Mouse (Mus musculus) adrenal gland, postnatal 25 days (tissue): ENCODE measurements at regions not wholly inside any gene's neighbourhood (a gene's known extent, or its start where the extent isn't known, plus 50 kb on each side); places are given as distances from the start of the nearest gene placed in this dataset.

Experiments used
- DNase-seq: peaks from one replicate; pipeline ENCODE4 v3.0.0; 2021; ENCODE audit warnings: mixed read lengths

GRCm38 (mm10) chr9:94378835-94379234, 159.0 kb downstream of the 1190002N15Rik start:
- DNase-seq = no peak

GRCm38 (mm10) chr9:94378291-94378690, 159.6 kb downstream of the 1190002N15Rik start:
- DNase-seq = no peak

GRCm38 (mm10) chr9:94377346-94378039, 160.4 kb downstream of the 1190002N15Rik start:
- DNase-seq = no peak

GRCm38 (mm10) chr9:94370976-94371375, 166.9 kb downstream of the 1190002N15Rik start:
- no peak for DNase-seq

- DNase-seq = no peak
Measured at GRCm38 (mm10) chr9:94368231-94368936, 169.5 kb downstream of the 1190002N15Rik start.

GRCm38 (mm10) chr9:94361877-94362697, 175.8 kb downstream of the 1190002N15Rik start:
- DNase-seq = no peak

GRCm38 (mm10) chr9:94361011-94361410, 176.9 kb downstream of the 1190002N15Rik start:
- DNase-seq = no peak

GRCm38 (mm10) chr9:94358150-94358549, 179.7 kb downstream of the 1190002N15Rik start:
- DNase-seq = no peak

- no peak for DNase-seq
Measured at GRCm38 (mm10) chr9:94342011-94342410, 195.9 kb downstream of the 1190002N15Rik start.

- DNase-seq = no peak
Measured at GRCm38 (mm10) chr9:94341531-94341930, 196.3 kb downstream of the 1190002N15Rik start.

GRCm38 (mm10) chr9:94333450-94333849, 204.4 kb downstream of the 1190002N15Rik start:
- DNase-seq = no peak

- no peak for DNase-seq
Measured at GRCm38 (mm10) chr9:94323011-94323410, 214.9 kb downstream of the 1190002N15Rik start.

- DNase-seq = no peak
Measured at GRCm38 (mm10) chr9:94302575-94302974, 235.3 kb downstream of the 1190002N15Rik start.

GRCm38 (mm10) chr9:94301896-94302295, 236.0 kb downstream of the 1190002N15Rik start:
- no peak for DNase-seq

- no peak for DNase-seq
Measured at GRCm38 (mm10) chr9:94295431-94295830, 242.4 kb downstream of the 1190002N15Rik start.

GRCm38 (mm10) chr9:94292147-94292546, 245.7 kb downstream of the 1190002N15Rik start:
- DNase-seq = no peak

- DNase-seq = no peak
Measured at GRCm38 (mm10) chr9:94289546-94289945, 248.3 kb downstream of the 1190002N15Rik start.

GRCm38 (mm10) chr9:94287559-94287958, 250.3 kb downstream of the 1190002N15Rik start:
- DNase-seq = no peak

GRCm38 (mm10) chr9:94278657-94279585, 259.0 kb downstream of the 1190002N15Rik start:
- no peak for DNase-seq

- DNase-seq = no peak
Measured at GRCm38 (mm10) chr9:94277096-94277495, 260.8 kb downstream of the 1190002N15Rik start.

GRCm38 (mm10) chr9:94269213-94269612, 268.7 kb downstream of the 1190002N15Rik start:
- DNase-seq = no peak

- no peak for DNase-seq
Measured at GRCm38 (mm10) chr9:94267243-94267642, 270.6 kb downstream of the 1190002N15Rik start.
